Comparison of ENCODE assay signal across 26 mouse cellular contexts in the genomic region with DNA sequence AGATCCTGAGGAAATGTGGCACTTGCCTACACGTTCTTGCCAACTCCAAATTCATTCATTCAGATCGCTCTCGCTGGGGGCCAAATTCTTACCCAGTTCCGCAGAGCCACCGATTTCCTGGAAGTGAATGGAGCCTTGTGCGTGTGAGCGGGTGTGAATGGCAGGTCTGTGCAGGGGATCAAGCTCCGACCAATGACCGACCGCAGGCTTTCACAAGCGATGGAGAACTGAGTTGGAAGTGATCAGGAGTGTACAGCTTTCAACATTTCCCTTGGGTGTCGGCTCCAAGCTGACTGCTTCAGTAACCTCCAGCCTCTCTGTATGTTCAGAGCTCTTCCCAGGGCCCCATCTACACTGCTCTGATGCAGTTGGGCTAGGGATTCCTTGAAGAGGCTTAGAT.
A peak's percentile ranks its signal among the peaks of the same experiment; 100 is the strongest.
DNase-seq lines count a peak whose midpoint lies in the region; ATAC-seq and TF ChIP-seq lines count a peak whose summit lies in the region.
"Had no signal": no experiment of that assay in that cellular context is flagged by ENCODE, and none has a peak within 500 bp of the region (broad histone marks: within the 10 kb centered on the region; RNA-seq: fewer than 3 reads in every experiment).

No protein-coding gene starts in this region.

- 74% methylated on average over 12 of the region's 12 CpGs for WGBS in embryonic facial prominence, embryonic 10.5 days
- 84% methylated on average over 12 of the region's 12 CpGs for WGBS in limb, embryonic 14.5 days
- 94% methylated on average over 12 of the region's 12 CpGs for WGBS in midbrain, embryonic 11.5 days

- H3K27ac ChIP-seq in embryonic facial prominence, embryonic 10.5 days (replicated peaks): peak overlapping the region; percentile 7
- H3K27ac ChIP-seq in limb, embryonic 14.5 days (replicated peaks; ENCODE audit: low read depth, low read length): 0 out of 2 replicates have a peak overlapping the region, but pooled peaks have one; percentile 15
- H3K27ac ChIP-seq in midbrain, embryonic 11.5 days (ENCODE audit: low read depth, low read length): no peak overlapping the region
- H3K27ac ChIP-seq: embryonic facial prominence, embryonic 13.5 days; forebrain, embryonic 15.5 days had no signal

- H3K4me3 ChIP-seq in embryonic facial prominence, embryonic 10.5 days: no peak overlapping the region
- H3K4me3 ChIP-seq in limb, embryonic 14.5 days (replicated peaks; ENCODE audit: low read length): no peak overlapping the region
- no peak overlapping the region for H3K4me3 ChIP-seq in midbrain, embryonic 11.5 days (ENCODE audit: low read depth, low read length)
- H3K4me3 ChIP-seq: embryonic facial prominence, embryonic 13.5 days; forebrain, embryonic 13.5 days; forebrain, embryonic 15.5 days had no signal

- no peaks in the 10 kb centered on the region for H3K27me3 ChIP-seq in embryonic facial prominence, embryonic 10.5 days (replicated peaks; ENCODE audit: low read depth, poor library complexity, severe bottlenecking)
- no peaks in the 10 kb centered on the region for H3K27me3 ChIP-seq in limb, embryonic 14.5 days (ENCODE audit: control insufficient read depth, insufficient read depth, low read length)
- H3K27me3 ChIP-seq in midbrain, embryonic 11.5 days (ENCODE audit: control insufficient read depth, insufficient read depth, low read length): no peaks in the 10 kb centered on the region
- H3K27me3 ChIP-seq: CH12.LX; forebrain, embryonic 13.5 days; forebrain, embryonic 15.5 days; Patski had no signal

- no peaks in the 10 kb centered on the region for H3K9me3 ChIP-seq in embryonic facial prominence, embryonic 10.5 days
- H3K9me3 ChIP-seq in limb, embryonic 14.5 days (ENCODE audit: control insufficient read depth, low read length): no peaks in the 10 kb centered on the region
- no peaks in the 10 kb centered on the region for H3K9me3 ChIP-seq in midbrain, embryonic 11.5 days (ENCODE audit: control insufficient read depth, low read length)
- H3K9me3 ChIP-seq: embryonic facial prominence, embryonic 13.5 days; forebrain, embryonic 13.5 days; forebrain, embryonic 15.5 days had no signal

- no peak overlapping the region for H3K4me2 ChIP-seq in limb, embryonic 14.5 days (replicated peaks; ENCODE audit: low read depth, low read length, severe bottlenecking)
- H3K4me2 ChIP-seq in midbrain, embryonic 11.5 days: no peak overlapping the region
- H3K4me2 ChIP-seq: embryonic facial prominence, embryonic 13.5 days; forebrain, embryonic 13.5 days; forebrain, embryonic 15.5 days had no signal

- ATAC-seq in limb, embryonic 14.5 days (ENCODE audit: low FRiP score, low read depth): no peak
- ATAC-seq in midbrain, embryonic 11.5 days (ENCODE audit: low FRiP score): no peak
- ATAC-seq: activated CD4-positive, CD25-positive, alpha-beta regulatory T cell, adult 4 months; CD4-positive, CD25-positive, alpha-beta regulatory T cell, adult 4 months; forebrain, embryonic 13.5 days; forebrain, embryonic 15.5 days; forebrain, postnatal 0 days; Patski had no signal

- DNase-seq in heart, adult 11 months: peak; percentile 59
- no peak for DNase-seq in heart, postnatal 4 days
- peak; percentile 15 for DNase-seq in R1 (ENCODE audit: low read depth, low spot score)
- DNase-seq in embryonic facial prominence, embryonic 10.5 days (ENCODE audit: low spot score): no peak
- no peak for DNase-seq in limb, embryonic 14.5 days (ENCODE audit: low spot score)
- no peak for DNase-seq in midbrain, embryonic 11.5 days (ENCODE audit: low spot score, missing footprints)
- no peak for DNase-seq in cerebellum, postnatal 14 days
- DNase-seq in adrenal gland, postnatal 4 days (ENCODE audit: low spot score in 2 of 2): no peak
- DNase-seq: adrenal gland, adult 8-10 months; adrenal gland, postnatal 14 days; adrenal gland, postnatal 36 days; B cell, adult 2 months; cerebellum, adult 11 months; cerebellum, adult 18-20 months; cerebellum, adult 8-10 months; cerebellum, adult 9-11 months; cerebellum, postnatal 25 days; forebrain, postnatal 0 days had no signal

- TF ChIP-seq POLR2A in limb, embryonic 14.5 days (IDR thresholded peaks at IDR 0.05; ENCODE audit: borderline replicate concordance, extremely low read depth, insufficient read depth, insufficient read length): no peak

- no peak overlapping the region for H3K9ac ChIP-seq in limb, embryonic 14.5 days (ENCODE audit: low read depth, low read length, severe bottlenecking)
- H3K9ac ChIP-seq in midbrain, embryonic 11.5 days (ENCODE audit: low read length): no peak overlapping the region
- H3K9ac ChIP-seq: embryonic facial prominence, embryonic 13.5 days; forebrain, embryonic 13.5 days; forebrain, embryonic 15.5 days; forebrain, postnatal 0 days had no signal

- H3K4me1 ChIP-seq in embryonic facial prominence, embryonic 10.5 days: peaks cover 19% of the 10 kb centered on the region; the same call in 1 of the 2 replicates
- 0 out of 2 replicates have a peak, but pooled peaks cover 3% of the 10 kb centered on the region for H3K4me1 ChIP-seq in limb, embryonic 14.5 days (ENCODE audit: control insufficient read depth, insufficient read depth, low read length)
- no peaks in the 10 kb centered on the region for H3K4me1 ChIP-seq in midbrain, embryonic 11.5 days (ENCODE audit: control insufficient read depth, insufficient read depth, low read length)

- H3K36me3 ChIP-seq in embryonic facial prominence, embryonic 10.5 days (replicated peaks): peaks cover 26% of the 10 kb centered on the region
- no peaks in the 10 kb centered on the region for H3K36me3 ChIP-seq in limb, embryonic 14.5 days (ENCODE audit: control insufficient read depth, insufficient read depth, low read length)
- H3K36me3 ChIP-seq in midbrain, embryonic 11.5 days (ENCODE audit: control insufficient read depth, insufficient read depth, low read length): no peaks in the 10 kb centered on the region
- H3K36me3 ChIP-seq: embryonic facial prominence, embryonic 13.5 days; G1E had no signal

Comparison
In these comparisons a context has a peak if more than half of its experiments do, and no peak if none do; other contexts are left out.
1. DNase-seq: peak in heart, adult 11 months (single experiment) and R1 (single experiment); none in heart, postnatal 4 days (single experiment), embryonic facial prominence, embryonic 10.5 days (single experiment), limb, embryonic 14.5 days (single experiment), midbrain, embryonic 11.5 days (single experiment), cerebellum, postnatal 14 days (0 of 2) and adrenal gland, postnatal 4 days (0 of 2).